Mouse (Mus musculus): ENCODE results near the gene Slc4a1. TPM values are rescaled to one million over a fixed set of nuclear protein-coding genes. Genes with fewer than 3 reads are reported as not detected.

The Slc4a1 gene
- polyA plus RNA-seq, 1 experiment from 2014 or later = 5.6 TPM

- Histone ChIP-seq H3K27me3 (ENCODE audit: control insufficient read depth, insufficient read depth, low read length) (peaks cover 28% of the 10 kb centered on the region), H3K36me3 (ENCODE audit: control insufficient read depth, insufficient read depth, low read length) (no peaks in the 10 kb centered on the region), H3K4me3 (ENCODE audit: control insufficient read depth in 1 of 2, insufficient read depth in 1 of 2, low read depth in 1 of 2, low read length in 2 of 2) (no peak overlapping the region), H3K9ac (ENCODE audit: low read length) (no peak overlapping the region), H3K4me1 (ENCODE audit: control insufficient read depth in 2 of 2, insufficient read depth in 2 of 2, low read length in 2 of 2) (no peaks in the 10 kb centered on the region), H3K4me2 (ENCODE audit: low read length) (no peak overlapping the region), H3K27ac (replicated peaks in 1 of 2; ENCODE audit: control insufficient read depth in 1 of 2, insufficient read depth in 1 of 2, low read depth in 2 of 2, low read length in 2 of 2) (no peak overlapping the region), H3K9me3 (ENCODE audit: control insufficient read depth, low read length) (no peaks in the 10 kb centered on the region)
- 49% methylated on average over 5 of the region's 5 CpGs for WGBS
- no peak for ATAC-seq (ENCODE audit: insufficient number of reproducible peaks, insufficient read depth, low FRiP score, low read depth)
Measured at GRCm38 (mm10) chr11:102352378-102352777, 13.6 kb downstream of the Slc4a1 start.

- Histone ChIP-seq H3K4me3 (ENCODE audit: control insufficient read depth in 1 of 2, insufficient read depth in 1 of 2, low read depth in 1 of 2, low read length in 2 of 2) (no peak overlapping the region), H3K27me3 (ENCODE audit: control insufficient read depth, insufficient read depth, low read length) (peaks cover 15% of the 10 kb centered on the region; the same call in 1 of the 2 replicates), H3K4me1 (ENCODE audit: control insufficient read depth in 2 of 2, insufficient read depth in 2 of 2, low read length in 2 of 2) (no peaks in the 10 kb centered on the region), H3K36me3 (ENCODE audit: control insufficient read depth, insufficient read depth, low read length) (no peaks in the 10 kb centered on the region), H3K9ac (ENCODE audit: low read length) (no peak overlapping the region), H3K9me3 (ENCODE audit: control insufficient read depth, low read length) (no peaks in the 10 kb centered on the region), H3K27ac (replicated peaks in 1 of 2; ENCODE audit: control insufficient read depth in 1 of 2, insufficient read depth in 1 of 2, low read depth in 2 of 2, low read length in 2 of 2) (no peak overlapping the region), H3K4me2 (ENCODE audit: low read length) (no peak overlapping the region)
- 74% methylated on average over 17 of the region's 17 CpGs for WGBS
- ATAC-seq (ENCODE audit: insufficient number of reproducible peaks, insufficient read depth, low FRiP score, low read depth) = no peak
Measured at GRCm38 (mm10) chr11:102350981-102351523, 15.0 kb downstream of the Slc4a1 start.

GRCm38 (mm10) chr11:102350416-102350815 is 15.6 kb downstream of the Slc4a1 start:
- H3K4me3 ChIP-seq (ENCODE audit: control insufficient read depth in 1 of 2, insufficient read depth in 1 of 2, low read depth in 1 of 2, low read length in 2 of 2) = no peak overlapping the region
- H3K27me3 ChIP-seq (ENCODE audit: control insufficient read depth, insufficient read depth, low read length) = peaks cover 14% of the 10 kb centered on the region; the same call in 1 of the 2 replicates
- no peaks in the 10 kb centered on the region for H3K36me3 ChIP-seq (ENCODE audit: control insufficient read depth, insufficient read depth, low read length)
- H3K4me2 ChIP-seq (ENCODE audit: low read length) = no peak overlapping the region
- no peaks in the 10 kb centered on the region for H3K9me3 ChIP-seq (ENCODE audit: control insufficient read depth, low read length)
- WGBS = 72% methylated on average over 4 of the region's 4 CpGs
- no peak for ATAC-seq (ENCODE audit: insufficient number of reproducible peaks, insufficient read depth, low FRiP score, low read depth)
- no peak overlapping the region for H3K9ac ChIP-seq (ENCODE audit: low read length)
- no peaks in the 10 kb centered on the region for H3K4me1 ChIP-seq (ENCODE audit: control insufficient read depth in 2 of 2, insufficient read depth in 2 of 2, low read length in 2 of 2)
- no peak overlapping the region for H3K27ac ChIP-seq (replicated peaks in 1 of 2; ENCODE audit: control insufficient read depth in 1 of 2, insufficient read depth in 1 of 2, low read depth in 2 of 2, low read length in 2 of 2)

GRCm38 (mm10) chr11:102349189-102349954 is 16.6 kb downstream of the Slc4a1 start:
- peaks cover 14% of the 10 kb centered on the region; the same call in 1 of the 2 replicates for H3K27me3 ChIP-seq (ENCODE audit: control insufficient read depth, insufficient read depth, low read length)
- WGBS = 85% methylated on average over 3 of the region's 3 CpGs
- ATAC-seq (ENCODE audit: insufficient number of reproducible peaks, insufficient read depth, low FRiP score, low read depth) = no peak

GRCm38 (mm10) chr11:102348771-102349170 is 17.2 kb downstream of the Slc4a1 start:
- Histone ChIP-seq H3K27ac (replicated peaks in 1 of 2; ENCODE audit: control insufficient read depth in 1 of 2, insufficient read depth in 1 of 2, low read depth in 2 of 2, low read length in 2 of 2) (no peak overlapping the region), H3K27me3 (ENCODE audit: control insufficient read depth, insufficient read depth, low read length) (peaks cover 14% of the 10 kb centered on the region; the same call in 1 of the 2 replicates), H3K36me3 (ENCODE audit: control insufficient read depth, insufficient read depth, low read length) (no peaks in the 10 kb centered on the region), H3K4me1 (ENCODE audit: control insufficient read depth in 2 of 2, insufficient read depth in 2 of 2, low read length in 2 of 2) (no peaks in the 10 kb centered on the region), H3K4me2 (ENCODE audit: low read length) (no peak overlapping the region), H3K9ac (ENCODE audit: low read length) (no peak overlapping the region), H3K4me3 (ENCODE audit: control insufficient read depth in 1 of 2, insufficient read depth in 1 of 2, low read depth in 1 of 2, low read length in 2 of 2) (no peak overlapping the region), H3K9me3 (ENCODE audit: control insufficient read depth, low read length) (no peaks in the 10 kb centered on the region)
- no peak for ATAC-seq (ENCODE audit: insufficient number of reproducible peaks, insufficient read depth, low FRiP score, low read depth)
- 74% methylated on average over 11 of the region's 11 CpGs for WGBS

More at GRCm38 (mm10) chr11:102349189-102349954, 16.6 kb downstream of the Slc4a1 start:
- no peak overlapping the region for H3K4me2 ChIP-seq (ENCODE audit: low read length)
- H3K4me3 ChIP-seq (ENCODE audit: control insufficient read depth in 1 of 2, insufficient read depth in 1 of 2, low read depth in 1 of 2, low read length in 2 of 2) = no peak overlapping the region
- H3K27ac ChIP-seq (replicated peaks in 1 of 2; ENCODE audit: control insufficient read depth in 1 of 2, insufficient read depth in 1 of 2, low read depth in 2 of 2, low read length in 2 of 2) = no peak overlapping the region
- H3K9me3 ChIP-seq (ENCODE audit: control insufficient read depth, low read length) = no peaks in the 10 kb centered on the region
- no peak overlapping the region for H3K9ac ChIP-seq (ENCODE audit: low read length)
- no peaks in the 10 kb centered on the region for H3K36me3 ChIP-seq (ENCODE audit: control insufficient read depth, insufficient read depth, low read length)
- H3K4me1 ChIP-seq (ENCODE audit: control insufficient read depth in 2 of 2, insufficient read depth in 2 of 2, low read length in 2 of 2) = no peaks in the 10 kb centered on the region

GRCm38 (mm10) chr11:102348101-102348585 is 17.9 kb downstream of the Slc4a1 start:
- Histone ChIP-seq H3K27ac (replicated peaks in 1 of 2; ENCODE audit: control insufficient read depth in 1 of 2, insufficient read depth in 1 of 2, low read depth in 2 of 2, low read length in 2 of 2) (no peak overlapping the region), H3K4me3 (ENCODE audit: control insufficient read depth in 1 of 2, insufficient read depth in 1 of 2, low read depth in 1 of 2, low read length in 2 of 2) (no peak overlapping the region), H3K9me3 (ENCODE audit: control insufficient read depth, low read length) (no peaks in the 10 kb centered on the region), H3K4me2 (ENCODE audit: low read length) (no peak overlapping the region), H3K36me3 (ENCODE audit: control insufficient read depth, insufficient read depth, low read length) (no peaks in the 10 kb centered on the region), H3K4me1 (ENCODE audit: control insufficient read depth in 2 of 2, insufficient read depth in 2 of 2, low read length in 2 of 2) (no peaks in the 10 kb centered on the region), H3K9ac (ENCODE audit: low read length) (no peak overlapping the region), H3K27me3 (ENCODE audit: control insufficient read depth, insufficient read depth, low read length) (peaks cover 12% of the 10 kb centered on the region; the same call in 1 of the 2 replicates)
- 78% methylated on average over 7 of the region's 7 CpGs for WGBS
- ATAC-seq (ENCODE audit: insufficient number of reproducible peaks, insufficient read depth, low FRiP score, low read depth) = no peak

- 73% methylated on average over 5 of the region's 5 CpGs for WGBS
- H3K9me3 ChIP-seq (ENCODE audit: control insufficient read depth, low read length) = no peaks in the 10 kb centered on the region
- ATAC-seq (ENCODE audit: insufficient number of reproducible peaks, insufficient read depth, low FRiP score, low read depth) = no peak
Measured at GRCm38 (mm10) chr11:102347683-102348082, 18.3 kb downstream of the Slc4a1 start.

More at GRCm38 (mm10) chr11:102347683-102348082, 18.3 kb downstream of the Slc4a1 start:
- Histone ChIP-seq H3K4me2 (ENCODE audit: low read length) (no peak overlapping the region), H3K9ac (ENCODE audit: low read length) (no peak overlapping the region), H3K27ac (replicated peaks in 1 of 2; ENCODE audit: control insufficient read depth in 1 of 2, insufficient read depth in 1 of 2, low read depth in 2 of 2, low read length in 2 of 2) (no peak overlapping the region), H3K27me3 (ENCODE audit: control insufficient read depth, insufficient read depth, low read length) (peaks cover 11% of the 10 kb centered on the region; the same call in 1 of the 2 replicates), H3K36me3 (ENCODE audit: control insufficient read depth, insufficient read depth, low read length) (no peaks in the 10 kb centered on the region), H3K4me1 (ENCODE audit: control insufficient read depth in 2 of 2, insufficient read depth in 2 of 2, low read length in 2 of 2) (no peaks in the 10 kb centered on the region), H3K4me3 (ENCODE audit: control insufficient read depth in 1 of 2, insufficient read depth in 1 of 2, low read depth in 1 of 2, low read length in 2 of 2) (no peak overlapping the region)

Data from heart, embryonic 14.5 days (tissue).